Mouse (Mus musculus) layer of hippocampus, adult 8-10 months (tissue): ENCODE results near the gene 9530068E07Rik. TPM values are rescaled to one million over a fixed set of nuclear protein-coding genes. Genes with fewer than 3 reads are reported as not detected.
A peak's percentile ranks its signal among the peaks of the same experiment; 100 is the strongest.
"Not testable (repeated sequence)": the region's sequence is repeated elsewhere in the genome, so short reads cannot be mapped to it uniquely, and the experiment has no call there.

Experiments used
- DNase-seq, 2 experiments: peaks; one replicate each; pipeline ENCODE4 v3.0.0; 2022; ENCODE audit warnings: low spot score in 2 of 2
- total RNA-seq, 4 experiments: library from RNA; stranded (reverse); gene quantifications; 2 replicates each; pipeline ENCODE4 v1.2.4; 2022

9530068E07Rik gene
- 10 to 100 TPM; 58.9 to 64.5 (median 63.9) TPM for total RNA-seq

GRCm38 (mm10) chr11:52395940-52396596 lies at the start of gene 9530068E07Rik:
Gene 9530068E07Rik, plus strand, starts transcription at chr11:52396428.
- DNase-seq = peak; percentile 92 to 93

- no peak for DNase-seq
Observed at GRCm38 (mm10) chr11:52346635-52347005, 49.6 kb upstream of the 9530068E07Rik start.

DNA sequence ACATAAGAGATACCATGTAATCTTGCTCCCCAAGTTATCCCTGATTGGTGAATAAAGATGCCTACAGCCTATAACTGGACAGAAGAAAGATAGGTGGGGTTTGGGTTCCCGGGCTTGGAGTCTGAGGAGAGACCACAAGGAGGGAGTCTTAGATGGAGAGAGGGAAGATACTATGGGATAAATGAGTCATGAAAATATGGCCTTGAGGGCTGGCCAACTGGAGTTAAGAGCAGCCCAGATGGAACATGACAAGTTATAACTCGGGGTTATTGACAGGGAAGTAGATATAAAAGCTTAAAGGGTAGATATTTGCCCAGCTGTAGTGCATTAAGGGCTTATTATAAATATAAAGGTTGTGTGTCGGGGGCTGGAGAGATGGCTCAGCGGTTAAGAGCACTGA lies 48.1 kb upstream of the 9530068E07Rik start:
- no peak for DNase-seq

DNA sequence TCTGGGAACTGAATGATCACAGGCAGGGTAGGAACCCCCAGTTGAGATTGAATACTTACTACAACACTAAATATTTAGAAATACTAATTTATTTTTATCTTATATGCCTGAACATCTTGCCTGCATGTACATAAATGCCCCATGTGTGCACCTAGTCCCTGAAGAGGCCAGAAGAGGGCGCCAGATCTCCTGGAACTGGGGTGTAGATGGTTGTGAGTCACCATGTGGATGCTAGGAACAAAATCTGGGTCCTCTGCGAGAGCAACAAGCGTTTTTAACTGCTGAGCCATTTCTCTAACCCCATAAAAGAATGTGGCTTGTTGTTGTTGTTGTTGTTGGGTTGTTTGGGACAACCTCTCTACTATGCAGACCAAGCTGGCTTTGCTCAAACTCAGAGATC lies 47.5 kb upstream of the 9530068E07Rik start:
- no peak for DNase-seq

- no peak for DNase-seq
Observed at GRCm38 (mm10) chr11:52350924-52351323, 45.3 kb upstream of the 9530068E07Rik start.

DNA sequence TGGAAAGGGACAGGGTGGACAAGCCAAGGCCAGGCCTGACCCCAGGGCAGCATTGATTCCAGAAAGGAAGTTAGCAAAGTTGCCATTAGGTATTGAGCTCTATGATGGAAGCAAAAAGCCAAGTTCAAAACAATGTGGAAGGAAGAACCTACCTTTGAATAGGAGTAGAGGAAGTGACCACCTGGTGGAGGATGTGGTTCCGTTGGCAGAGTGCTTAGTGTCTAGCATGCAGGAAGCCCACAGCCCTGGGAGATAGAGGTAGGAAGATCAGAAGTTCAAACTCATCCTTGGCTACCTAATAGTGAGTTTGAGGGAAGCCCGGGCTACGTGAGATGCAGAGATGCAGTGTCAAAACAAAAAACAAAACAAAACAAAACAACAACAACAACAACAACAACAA lies 44.0 kb upstream of the 9530068E07Rik start:
- no peak for DNase-seq

- DNase-seq = no peak
Observed at GRCm38 (mm10) chr11:52354644-52355043, 41.6 kb upstream of the 9530068E07Rik start.

GRCm38 (mm10) chr11:52355601-52356000 lies 40.6 kb upstream of the 9530068E07Rik start:
- no peak for DNase-seq

DNA sequence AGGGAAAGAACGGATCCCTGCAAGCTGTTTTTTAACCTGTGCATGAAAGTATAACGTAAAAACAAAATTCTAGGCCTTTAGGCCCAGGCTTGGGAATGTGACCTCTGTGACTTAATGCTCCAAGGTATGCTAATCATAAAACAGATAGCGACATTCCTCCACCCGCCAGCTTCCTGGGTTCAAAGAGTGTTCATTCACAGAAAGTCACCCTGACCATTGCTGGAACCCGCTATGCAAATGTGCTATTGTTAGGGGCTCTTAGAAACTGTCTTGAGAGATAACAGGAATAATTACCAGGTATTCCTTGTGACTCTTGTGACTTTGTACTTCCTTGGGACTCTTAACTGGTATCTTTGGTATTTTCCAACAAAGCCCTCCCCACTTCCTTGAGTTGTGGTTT lies 39.1 kb upstream of the 9530068E07Rik start:
- DNase-seq = not testable (repeated sequence)

DNA sequence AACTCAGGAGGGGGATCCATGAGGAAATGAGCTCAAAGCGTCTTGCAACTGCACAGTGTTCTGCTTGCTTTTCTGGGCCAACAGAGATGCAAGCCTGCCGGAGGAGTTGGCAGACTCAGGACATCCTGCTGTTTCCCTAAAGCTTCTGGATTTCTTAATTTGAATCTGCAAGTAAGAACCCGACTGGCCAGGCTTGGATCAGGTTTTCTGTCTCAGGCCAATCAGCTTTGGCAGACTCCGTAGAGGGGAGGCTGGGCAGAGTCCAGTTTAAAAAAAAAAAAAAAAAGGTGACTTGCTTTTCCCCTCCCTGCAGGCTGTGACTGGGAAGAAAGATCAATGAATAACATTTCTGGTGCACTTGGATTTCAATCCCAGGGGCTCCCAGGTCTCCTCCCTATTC lies 37.7 kb upstream of the 9530068E07Rik start:
- no peak for DNase-seq

DNA sequence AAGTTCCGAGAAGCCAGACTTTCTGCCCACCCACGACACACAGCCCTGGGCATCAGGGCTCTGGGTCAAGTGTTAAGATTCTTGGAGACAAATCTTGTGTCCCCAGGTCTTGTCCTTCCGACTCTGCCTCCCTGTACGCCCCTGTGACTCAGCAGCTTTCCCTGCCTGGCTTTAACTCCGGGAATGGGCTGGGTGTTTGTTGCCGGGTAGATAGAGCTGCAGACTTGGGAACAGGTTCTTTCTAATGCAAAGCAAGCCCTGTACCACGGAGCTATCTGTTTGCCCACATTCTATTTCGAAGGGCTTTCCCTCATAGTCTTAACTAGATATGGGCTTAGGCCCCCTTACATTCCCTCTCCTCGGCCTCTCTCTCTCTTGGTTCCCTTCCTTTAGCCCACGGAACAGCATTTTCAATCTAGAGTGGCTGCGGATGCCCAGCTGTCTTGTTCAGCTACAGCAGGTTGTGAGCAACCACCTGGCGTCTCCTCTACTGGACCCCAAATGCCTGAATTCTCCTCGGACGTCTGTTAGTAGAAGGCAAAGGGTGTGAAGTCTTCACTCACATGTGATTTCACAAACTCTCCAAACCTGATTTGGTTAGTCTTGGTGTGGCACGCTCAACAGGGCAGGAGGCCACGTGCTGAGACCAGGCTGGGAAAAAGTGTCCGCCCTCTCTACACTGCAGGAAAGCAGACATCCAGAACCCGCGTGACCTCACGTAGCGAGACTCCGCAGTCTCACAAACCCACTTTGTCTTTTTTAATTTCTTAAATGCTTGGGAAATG lies 36.4 kb upstream of the 9530068E07Rik start:
- DNase-seq = peak in 1 of 2 experiments; percentile 33

GRCm38 (mm10) chr11:52360471-52361277 lies 35.6 kb upstream of the 9530068E07Rik start, which contains the start of gene Vdac1:
Gene Vdac1, plus strand, starts transcription at chr11:52360860.
- DNase-seq = peak; percentile 86 to 88

GRCm38 (mm10) chr11:52361287-52361921 lies 34.8 kb upstream of the 9530068E07Rik start:
- DNase-seq = no peak

DNA sequence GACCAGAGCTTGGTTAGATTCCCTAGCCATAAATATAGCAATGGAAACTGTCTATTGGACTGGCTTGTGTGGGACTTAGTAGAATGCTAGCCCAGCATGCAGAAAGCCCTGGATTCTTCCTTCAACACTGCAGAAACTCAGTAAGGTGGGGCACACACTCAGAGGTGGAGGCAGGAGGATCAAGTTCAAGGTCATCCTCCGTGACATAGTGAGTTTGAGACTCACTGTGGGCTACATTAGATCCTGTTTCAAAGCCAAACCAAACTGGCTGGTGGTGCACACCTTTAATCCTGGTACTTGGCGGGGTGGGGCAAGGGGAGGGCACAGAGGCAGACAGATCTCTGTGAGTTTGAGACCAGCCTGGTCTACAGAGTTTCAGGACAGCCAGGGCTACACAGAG lies 31.9 kb upstream of the 9530068E07Rik start:
- no peak for DNase-seq

DNA sequence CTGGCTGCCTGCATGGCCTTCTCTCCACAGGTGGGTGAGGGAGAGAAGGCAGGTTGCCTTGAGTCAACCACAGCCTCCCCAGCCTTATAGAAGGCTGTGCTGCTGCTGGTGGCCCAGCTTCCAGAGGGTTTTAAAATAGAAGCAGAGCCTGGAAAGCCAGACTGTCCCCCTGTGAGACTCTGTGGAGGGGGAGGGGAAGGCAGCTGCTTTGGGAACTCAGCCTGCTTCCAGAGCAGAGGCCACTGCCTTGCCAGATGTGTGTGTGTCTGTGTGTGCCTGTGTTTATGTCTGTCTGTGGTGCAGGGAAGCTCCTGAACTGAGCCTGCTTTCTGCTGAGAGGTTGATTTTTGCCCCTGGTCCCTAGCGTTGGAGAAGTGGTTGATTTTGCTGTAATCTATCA lies 31.1 kb upstream of the 9530068E07Rik start:
- no peak for DNase-seq

GRCm38 (mm10) chr11:52366358-52366757 lies 29.9 kb upstream of the 9530068E07Rik start:
- DNase-seq = no peak

GRCm38 (mm10) chr11:52368176-52368985 lies 27.8 kb upstream of the 9530068E07Rik start:
- DNase-seq = no peak

DNA sequence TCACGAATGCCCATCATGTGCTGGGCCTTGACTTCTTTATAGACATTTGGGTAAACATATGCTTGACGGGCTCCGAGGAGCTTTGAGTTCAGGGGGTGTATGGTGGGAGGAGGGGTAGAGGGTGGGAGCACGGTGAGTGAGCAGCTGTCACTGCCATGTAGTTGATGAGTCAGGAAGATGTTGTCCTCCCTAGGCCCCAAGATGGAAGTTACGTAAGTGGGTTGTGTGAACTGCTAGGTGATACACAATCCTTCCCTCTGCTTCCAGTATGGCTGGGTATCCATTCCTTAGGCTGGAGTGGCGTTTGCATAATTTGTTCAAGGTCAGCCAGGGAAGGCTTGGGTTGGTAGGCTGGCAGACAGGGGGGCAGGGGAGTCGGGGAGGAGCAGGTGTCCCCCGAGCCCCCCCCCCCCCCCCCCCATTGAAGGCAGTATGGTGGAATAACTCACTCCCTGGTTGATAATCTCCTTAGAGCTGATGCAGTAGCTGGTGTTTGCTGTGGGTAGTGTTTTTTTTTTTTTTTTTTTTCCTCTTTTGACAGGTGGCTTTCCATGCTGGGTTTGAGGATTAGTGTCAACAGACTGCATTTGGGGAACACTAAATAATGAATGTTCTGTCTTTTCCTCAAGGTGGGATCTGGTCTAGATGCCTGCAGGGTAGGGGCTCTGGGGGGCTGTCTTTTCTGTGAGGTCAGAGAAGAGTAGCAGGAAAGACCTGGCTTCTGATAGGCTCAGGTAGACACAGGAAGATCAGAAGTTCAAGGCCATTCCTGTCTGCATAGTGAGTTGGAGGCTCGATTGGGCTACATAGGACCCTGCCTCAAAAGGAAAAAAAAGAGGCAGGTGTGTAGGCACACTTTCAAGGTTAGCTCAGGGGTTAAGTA lies 26.7 kb upstream of the 9530068E07Rik start:
- DNase-seq = no peak

GRCm38 (mm10) chr11:52370135-52370452 lies 26.1 kb upstream of the 9530068E07Rik start:
- no peak for DNase-seq

DNA sequence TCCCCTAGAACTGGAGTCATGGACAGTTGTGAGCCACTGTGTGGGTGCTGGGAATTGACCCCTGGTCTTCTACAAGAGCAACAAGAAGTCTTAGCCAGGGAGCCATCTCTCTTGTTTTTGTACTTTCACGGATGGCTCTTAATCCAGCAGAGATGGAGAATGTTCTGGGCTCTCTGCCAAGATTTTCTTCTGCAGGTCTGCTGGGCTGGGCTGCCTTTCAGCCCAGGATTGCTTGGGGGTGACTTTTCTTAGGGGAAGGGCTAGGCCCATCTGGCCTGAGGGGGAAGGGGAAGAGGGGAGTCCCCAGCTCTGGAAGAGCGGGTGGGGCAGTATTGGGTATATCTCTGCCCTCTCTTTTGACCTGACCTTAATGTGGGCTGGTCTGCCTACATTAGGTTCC lies 25.7 kb upstream of the 9530068E07Rik start:
- DNase-seq = no peak
